Mouse (Mus musculus): ENCODE measurements around the gene Gm10521. TPM values are rescaled to one million over a fixed set of nuclear protein-coding genes. Genes with fewer than 3 reads are reported as not detected.

Gm10521 gene
- polyA plus RNA-seq, 1 experiment from 2014 or later: not detected

GRCm38 (mm10) chr1:171938952-171939948, 43.8 kb downstream of the Gm10521 start:
- no peak for ATAC-seq (ENCODE audit: low FRiP score)

GRCm38 (mm10) chr1:171940626-171941025, 45.2 kb downstream of the Gm10521 start:
- Histone ChIP-seq H3K9me3 (ENCODE audit: control insufficient read depth, low read length) (no peaks in the 10 kb centered on the region), H3K27ac (no peak overlapping the region), H3K4me3 (replicated peaks; ENCODE audit: low read length) (no peak overlapping the region), H3K4me2 (replicated peaks) (no peak overlapping the region), H3K27me3 (ENCODE audit: control insufficient read depth, insufficient read depth, low read length) (no peaks in the 10 kb centered on the region), H3K36me3 (replicated peaks; ENCODE audit: control insufficient read depth, insufficient read depth) (no peaks in the 10 kb centered on the region), H3K4me1 (replicated peaks; ENCODE audit: control insufficient read depth, insufficient read depth, low read length) (no peaks in the 10 kb centered on the region), H3K9ac (no peak overlapping the region)
- 79% methylated on average over 6 of the region's 6 CpGs for WGBS
- ATAC-seq (ENCODE audit: low FRiP score) (no peak), DNase-seq (ENCODE audit: low spot score) (no peak)

More at GRCm38 (mm10) chr1:171938952-171939948, 43.8 kb downstream of the Gm10521 start:
- no peak overlapping the region for H3K9ac ChIP-seq
- DNase-seq (ENCODE audit: low spot score): no peak
- no peaks in the 10 kb centered on the region for H3K27me3 ChIP-seq (ENCODE audit: control insufficient read depth, insufficient read depth, low read length)
- H3K9me3 ChIP-seq (ENCODE audit: control insufficient read depth, low read length): no peaks in the 10 kb centered on the region
- no peak overlapping the region for H3K4me3 ChIP-seq (replicated peaks; ENCODE audit: low read length)
- no peak overlapping the region for H3K4me2 ChIP-seq (replicated peaks)
- 85% methylated on average over 14 of the region's 14 CpGs for WGBS
- no peak overlapping the region for H3K27ac ChIP-seq
- no peaks in the 10 kb centered on the region for H3K36me3 ChIP-seq (replicated peaks; ENCODE audit: control insufficient read depth, insufficient read depth)
- no peaks in the 10 kb centered on the region for H3K4me1 ChIP-seq (replicated peaks; ENCODE audit: control insufficient read depth, insufficient read depth, low read length)

GRCm38 (mm10) chr1:171946447-171946995, 51.1 kb downstream of the Gm10521 start:
- no peaks in the 10 kb centered on the region for H3K36me3 ChIP-seq (replicated peaks; ENCODE audit: control insufficient read depth, insufficient read depth)
- no peak overlapping the region for H3K4me2 ChIP-seq (replicated peaks)
- H3K27me3 ChIP-seq (ENCODE audit: control insufficient read depth, insufficient read depth, low read length): no peaks in the 10 kb centered on the region
- no peaks in the 10 kb centered on the region for H3K4me1 ChIP-seq (replicated peaks; ENCODE audit: control insufficient read depth, insufficient read depth, low read length)
- DNase-seq (ENCODE audit: low spot score): no peak
- H3K27ac ChIP-seq: no peak overlapping the region
- H3K4me3 ChIP-seq (replicated peaks; ENCODE audit: low read length): no peak overlapping the region
- no peak for ATAC-seq (ENCODE audit: low FRiP score)
- WGBS: 58% methylated on average over 6 of the region's 6 CpGs
- no peak overlapping the region for H3K9ac ChIP-seq
- no peaks in the 10 kb centered on the region for H3K9me3 ChIP-seq (ENCODE audit: control insufficient read depth, low read length)

Other genes with a start within 250 kb of the Gm10521 start
- not detected in 2 replicates for gene Slamf7, start 242.6 kb upstream of the Gm10521 start, polyA plus RNA-seq (2014; fragmentation: Nextera tagmentation; extraction: Ambion mirVana)
- 1.1 and 2.1 TPM in 2 replicates for gene Cd48, start 213.7 kb upstream of the Gm10521 start, polyA plus RNA-seq (2014; fragmentation: Nextera tagmentation; extraction: Ambion mirVana)
- gene Slamf1, start 128.5 kb upstream of the Gm10521 start, polyA plus RNA-seq (2014; fragmentation: Nextera tagmentation; extraction: Ambion mirVana): 0.10 and 0.13 TPM in 2 replicates
- 1.1 and 1.7 TPM in 2 replicates for gene Cd84, start 56.0 kb upstream of the Gm10521 start, polyA plus RNA-seq (2014; fragmentation: Nextera tagmentation; extraction: Ambion mirVana)
- gene Slamf6, start 21.9 kb downstream of the Gm10521 start, polyA plus RNA-seq (2014; fragmentation: Nextera tagmentation; extraction: Ambion mirVana): 0.21 and 0.33 TPM in 2 replicates
- gene Vangl2, start 132.8 kb downstream of the Gm10521 start, polyA plus RNA-seq (2014; fragmentation: Nextera tagmentation; extraction: Ambion mirVana): 48.9 and 49.5 TPM in 2 replicates
- 2.7 and 3.6 TPM in 2 replicates for gene Nhlh1, start 161.9 kb downstream of the Gm10521 start, polyA plus RNA-seq (2014; fragmentation: Nextera tagmentation; extraction: Ambion mirVana)
- 161 and 193 TPM in 2 replicates for gene Copa, start 186.9 kb downstream of the Gm10521 start, polyA plus RNA-seq (2014; fragmentation: Nextera tagmentation; extraction: Ambion mirVana)
- 106 and 111 TPM in 2 replicates for gene Ncstn, start 187.1 kb downstream of the Gm10521 start, polyA plus RNA-seq (2014; fragmentation: Nextera tagmentation; extraction: Ambion mirVana)
- gene Pex19, start 231.1 kb downstream of the Gm10521 start, polyA plus RNA-seq (2014; fragmentation: Nextera tagmentation; extraction: Ambion mirVana): 150 and 153 TPM in 2 replicates